Mouse (Mus musculus): ENCODE results near the gene 4930595D18Rik.

4930595D18Rik gene

GRCm38 (mm10) chr12:111184476-111184875 is at the start of gene 4930595D18Rik:
Gene 4930595D18Rik, minus strand, starts transcription at chr12:111184491.
- no peak for DNase-seq (ENCODE audit: low spot score)

- DNase-seq (ENCODE audit: low spot score) = no peak
These were observed 49.5 kb upstream of the 4930595D18Rik start for GRCm38 (mm10) chr12:111233798-111234197.

GRCm38 (mm10) chr12:111230793-111231192 is 46.5 kb upstream of the 4930595D18Rik start:
- DNase-seq (ENCODE audit: low spot score) = no peak

- no peak for DNase-seq (ENCODE audit: low spot score)
These were observed 44.2 kb upstream of the 4930595D18Rik start for GRCm38 (mm10) chr12:111228488-111228887.

GRCm38 (mm10) chr12:111227410-111227809 is 43.1 kb upstream of the 4930595D18Rik start:
- DNase-seq (ENCODE audit: low spot score) = no peak

- DNase-seq (ENCODE audit: low spot score) = no peak
These were observed 41.0 kb upstream of the 4930595D18Rik start for GRCm38 (mm10) chr12:111225197-111225780.

- DNase-seq (ENCODE audit: low spot score) = no peak
These were observed 34.6 kb upstream of the 4930595D18Rik start for GRCm38 (mm10) chr12:111218867-111219266.

GRCm38 (mm10) chr12:111211729-111212128 is 27.4 kb upstream of the 4930595D18Rik start:
- DNase-seq (ENCODE audit: low spot score) = no peak

GRCm38 (mm10) chr12:111207641-111208040 is 23.4 kb upstream of the 4930595D18Rik start:
- no peak for DNase-seq (ENCODE audit: low spot score)

- no peak for DNase-seq (ENCODE audit: low spot score)
These were observed 19.7 kb upstream of the 4930595D18Rik start for GRCm38 (mm10) chr12:111203945-111204344.

- DNase-seq (ENCODE audit: low spot score) = no peak
These were observed 18.8 kb upstream of the 4930595D18Rik start for GRCm38 (mm10) chr12:111203076-111203475.

GRCm38 (mm10) chr12:111196548-111196947 is 12.3 kb upstream of the 4930595D18Rik start:
- no peak for DNase-seq (ENCODE audit: low spot score)

GRCm38 (mm10) chr12:111193331-111193730 is 9.0 kb upstream of the 4930595D18Rik start:
- DNase-seq (ENCODE audit: low spot score) = no peak

- no peak for DNase-seq (ENCODE audit: low spot score)
These were observed 8.5 kb upstream of the 4930595D18Rik start for GRCm38 (mm10) chr12:111192777-111193176.

- no peak for DNase-seq (ENCODE audit: low spot score)
These were observed 6.6 kb upstream of the 4930595D18Rik start for GRCm38 (mm10) chr12:111190891-111191290.

- DNase-seq (ENCODE audit: low spot score) = no peak
These were observed 6.1 kb upstream of the 4930595D18Rik start for GRCm38 (mm10) chr12:111190355-111190754.

- DNase-seq (ENCODE audit: low spot score) = no peak
These were observed 4.0 kb upstream of the 4930595D18Rik start for GRCm38 (mm10) chr12:111188295-111188694.

GRCm38 (mm10) chr12:111186986-111187385 is 2.7 kb upstream of the 4930595D18Rik start:
- no peak for DNase-seq (ENCODE audit: low spot score)

- DNase-seq (ENCODE audit: low spot score) = no peak
These were observed 1.9 kb downstream of the 4930595D18Rik start for GRCm38 (mm10) chr12:111182378-111182777.

- no peak for DNase-seq (ENCODE audit: low spot score)
These were observed 2.4 kb downstream of the 4930595D18Rik start for GRCm38 (mm10) chr12:111181848-111182247.

GRCm38 (mm10) chr12:111178772-111179171 is 5.5 kb downstream of the 4930595D18Rik start:
- DNase-seq (ENCODE audit: low spot score) = no peak

GRCm38 (mm10) chr12:111168891-111169290 is 15.4 kb downstream of the 4930595D18Rik start:
- no peak for DNase-seq (ENCODE audit: low spot score)

GRCm38 (mm10) chr12:111166681-111167289 is 17.5 kb downstream of the 4930595D18Rik start:
- DNase-seq (ENCODE audit: low spot score) = peak; percentile 50
